Mouse (Mus musculus): ENCODE results near the gene Hipk3. TPM values are rescaled to one million over a fixed set of nuclear protein-coding genes. Genes with fewer than 3 reads are reported as not detected.

The Hipk3 gene
- polyA plus RNA-seq, 1 experiment from 2014 or later, result 45.5 TPM

DNA sequence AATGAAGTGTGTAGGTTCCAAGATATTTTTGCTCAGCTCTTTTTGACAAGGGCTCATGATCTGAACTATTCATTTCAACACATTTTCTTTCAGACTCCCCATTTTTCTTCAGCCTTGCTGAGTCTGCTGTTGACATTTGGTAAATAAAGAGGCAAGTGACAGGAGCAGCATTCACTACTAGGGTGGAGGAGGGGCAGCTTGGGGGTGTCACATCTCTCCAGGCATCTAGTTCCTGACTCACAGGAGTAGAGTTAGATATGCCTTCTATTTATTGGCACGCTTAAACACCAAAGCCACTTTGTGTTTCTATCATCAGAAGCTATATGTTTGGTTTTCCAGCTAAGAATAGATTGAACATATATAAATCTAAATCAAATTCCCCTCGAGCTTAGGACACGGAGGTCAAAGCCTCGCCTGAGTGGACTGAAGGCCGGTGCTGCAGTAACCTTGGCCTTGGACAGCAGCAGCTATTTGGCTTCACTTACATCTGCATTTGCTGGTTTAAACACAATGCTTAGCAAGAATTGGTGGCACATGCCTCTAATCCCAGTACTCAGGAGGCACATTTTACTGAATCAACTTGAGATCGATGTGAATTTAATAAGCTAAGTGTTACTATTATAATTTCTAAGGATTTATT, 95.5 kb downstream of the Hipk3 start:
- DNase-seq (ENCODE audit: low read depth, low spot score), result no peak

DNA sequence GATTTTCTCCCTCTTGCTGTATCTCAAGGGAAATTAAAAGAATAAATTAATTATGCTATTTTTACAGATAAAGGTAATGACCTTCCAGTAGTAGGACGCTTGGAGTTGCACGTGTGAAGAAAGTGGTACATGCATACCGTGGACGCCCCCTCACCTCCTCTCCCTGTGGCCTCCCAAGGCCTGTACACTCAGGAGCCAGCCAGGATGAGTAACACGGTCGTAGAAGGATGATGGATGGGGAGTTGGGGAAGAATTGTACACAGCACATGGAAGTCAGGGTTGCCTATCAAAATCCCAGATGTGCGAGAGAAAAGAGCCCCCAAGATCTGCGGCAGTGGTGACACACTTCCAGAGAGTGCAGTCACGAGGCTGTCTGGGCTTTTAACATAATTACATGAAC, 98.3 kb downstream of the Hipk3 start:
- in situ Hi-C loops (cut with MboI; ENCODE audit: low pct_unique_long_range_greater_than_20kb), result no loop called here
- no peak for ATAC-seq
- no peak for DNase-seq (ENCODE audit: low read depth, low spot score)
- ChIA-PET POLR2A (no interaction called here), CTCF (no interaction called here)
- no peak for TF ChIP-seq CTCF (IDR thresholded peaks at IDR 0.05)
- peaks cover 6% of the 10 kb centered on the region for H3K27me3 ChIP-seq

More for the DNA sequence above, 95.5 kb downstream of the Hipk3 start:
- TF ChIP-seq CTCF (IDR thresholded peaks at IDR 0.05), result no peak
- in situ Hi-C loops (cut with MboI; ENCODE audit: low pct_unique_long_range_greater_than_20kb), result no loop called here
- POLR2A ChIA-PET, result no interaction called here
- no peaks in the 10 kb centered on the region for H3K27me3 ChIP-seq
- CTCF ChIA-PET, result interaction anchor here (0.9 kb wide), 1 partner anchor 9 kb away, joined by 3 read pairs; no protein-coding TSS in a partner anchor
- ATAC-seq, result no peak

GRCm38 (mm10) chr2:104394769-104395168, 99.5 kb downstream of the Hipk3 start:
- POLR2A ChIA-PET, result no interaction called here
- CTCF ChIA-PET, result no interaction called here
- H3K27me3 ChIP-seq, result peaks cover 12% of the 10 kb centered on the region
- TF ChIP-seq CTCF (IDR thresholded peaks at IDR 0.05), result no peak
- DNase-seq (ENCODE audit: low read depth, low spot score), result no peak
- in situ Hi-C loops (cut with MboI; ENCODE audit: low pct_unique_long_range_greater_than_20kb), result no loop called here
- no peak for ATAC-seq

- ChIA-PET POLR2A (no interaction called here), CTCF (no interaction called here)
- in situ Hi-C loops (cut with MboI; ENCODE audit: low pct_unique_long_range_greater_than_20kb), result no loop called here
- no peak for ATAC-seq
- no peak for DNase-seq (ENCODE audit: low read depth, low spot score)
- TF ChIP-seq CTCF (IDR thresholded peaks at IDR 0.05), result no peak
- peaks cover 16% of the 10 kb centered on the region for H3K27me3 ChIP-seq
Observed at GRCm38 (mm10) chr2:104392700-104393312, 101.4 kb downstream of the Hipk3 start.

GRCm38 (mm10) chr2:104389231-104389630, 105.0 kb downstream of the Hipk3 start:
- TF ChIP-seq CTCF (IDR thresholded peaks at IDR 0.05), result no peak
- ATAC-seq (no peak), DNase-seq (ENCODE audit: low read depth, low spot score) (no peak)
- ChIA-PET CTCF (no interaction called here), POLR2A (no interaction called here)
- in situ Hi-C loops (cut with MboI; ENCODE audit: low pct_unique_long_range_greater_than_20kb), result no loop called here
- peaks cover 20% of the 10 kb centered on the region for H3K27me3 ChIP-seq

DNA sequence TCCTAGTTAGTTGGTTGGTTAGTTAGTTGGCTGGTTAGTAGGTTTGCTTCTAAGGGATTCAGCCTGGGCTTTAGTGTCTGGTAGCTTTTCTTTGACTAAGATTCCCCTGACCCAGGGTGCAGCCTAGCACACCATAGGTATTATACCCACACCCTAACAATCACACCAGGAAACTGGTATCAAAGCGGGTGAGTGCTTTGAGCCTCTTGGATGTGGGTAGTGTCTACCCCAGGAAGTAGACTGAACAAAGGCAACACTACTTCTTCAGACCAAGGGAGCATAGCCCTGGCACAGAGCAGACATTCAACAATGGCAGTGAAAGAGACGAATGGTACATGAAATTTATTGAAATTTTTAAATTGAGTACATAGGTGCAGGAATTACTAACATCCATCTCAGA, 108.3 kb downstream of the Hipk3 start:
- ATAC-seq (no peak), DNase-seq (ENCODE audit: low read depth, low spot score) (no peak)
- TF ChIP-seq CTCF (IDR thresholded peaks at IDR 0.05), result no peak
- peaks cover 19% of the 10 kb centered on the region for H3K27me3 ChIP-seq
- in situ Hi-C loops (cut with MboI; ENCODE audit: low pct_unique_long_range_greater_than_20kb), result no loop called here
- POLR2A ChIA-PET, result no interaction called here
- CTCF ChIA-PET, result no interaction called here

GRCm38 (mm10) chr2:104383589-104383988, 110.7 kb downstream of the Hipk3 start:
- in situ Hi-C loops (cut with MboI; ENCODE audit: low pct_unique_long_range_greater_than_20kb), result no loop called here
- ATAC-seq, result no peak
- DNase-seq (ENCODE audit: low read depth, low spot score), result no peak
- H3K27me3 ChIP-seq, result peaks cover 12% of the 10 kb centered on the region
- ChIA-PET POLR2A (no interaction called here), CTCF (interaction anchor here (1.3 kb wide), 1 partner anchor 51 kb away, joined by 3 read pairs; no protein-coding TSS in a partner anchor)
- TF ChIP-seq CTCF (IDR thresholded peaks at IDR 0.05), result no peak

DNA sequence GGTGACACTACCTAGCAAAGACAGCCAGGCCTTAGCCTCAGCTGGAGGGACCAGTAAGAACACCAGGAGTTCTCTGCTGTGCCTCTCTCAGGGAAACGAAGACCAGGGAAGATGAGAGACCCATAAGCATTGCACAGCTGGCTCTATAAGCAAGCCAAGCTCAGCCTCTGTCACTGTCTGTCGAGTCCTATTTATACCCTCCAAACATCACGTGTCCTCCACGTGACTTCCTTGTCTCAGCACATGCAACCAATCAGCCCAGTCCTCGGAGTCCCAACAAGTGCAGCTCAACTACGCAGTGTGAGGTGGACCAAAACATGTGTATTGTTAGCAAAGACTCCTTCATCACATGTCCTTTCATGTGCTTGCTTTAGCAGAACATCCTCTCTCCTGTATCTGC, 111.4 kb downstream of the Hipk3 start:
- in situ Hi-C loops (cut with MboI; ENCODE audit: low pct_unique_long_range_greater_than_20kb), result no loop called here
- TF ChIP-seq CTCF (IDR thresholded peaks at IDR 0.05), result no peak
- DNase-seq (ENCODE audit: low read depth, low spot score) (no peak), ATAC-seq (no peak)
- ChIA-PET CTCF (no interaction called here), POLR2A (no interaction called here)
- peaks cover 12% of the 10 kb centered on the region for H3K27me3 ChIP-seq

- TF ChIP-seq CTCF (IDR thresholded peaks at IDR 0.05), result no peak
- H3K27me3 ChIP-seq, result peaks cover 11% of the 10 kb centered on the region
- DNase-seq (ENCODE audit: low read depth, low spot score) (no peak), ATAC-seq (no peak)
- in situ Hi-C loops (cut with MboI; ENCODE audit: low pct_unique_long_range_greater_than_20kb), result no loop called here
- CTCF ChIA-PET, result no interaction called here
- POLR2A ChIA-PET, result no interaction called here
Observed at GRCm38 (mm10) chr2:104379304-104379703, 114.9 kb downstream of the Hipk3 start.

- POLR2A ChIA-PET, result no interaction called here
- TF ChIP-seq CTCF (IDR thresholded peaks at IDR 0.05), result no peak
- no peak for DNase-seq (ENCODE audit: low read depth, low spot score)
- in situ Hi-C loops (cut with MboI; ENCODE audit: low pct_unique_long_range_greater_than_20kb), result no loop called here
- ATAC-seq, result no peak
- CTCF ChIA-PET, result no interaction called here
- peaks cover 16% of the 10 kb centered on the region for H3K27me3 ChIP-seq
Observed at GRCm38 (mm10) chr2:104378791-104379190, 115.5 kb downstream of the Hipk3 start.

- H3K27me3 ChIP-seq, result peaks cover 17% of the 10 kb centered on the region
- no peak for DNase-seq (ENCODE audit: low read depth, low spot score)
- ATAC-seq, result no peak
- in situ Hi-C loops (cut with MboI; ENCODE audit: low pct_unique_long_range_greater_than_20kb), result no loop called here
- ChIA-PET CTCF (interaction anchor here (1.1 kb wide), 1 partner anchor 148 kb away, joined by 3 read pairs; no protein-coding TSS in a partner anchor), POLR2A (no interaction called here)
- TF ChIP-seq CTCF (IDR thresholded peaks at IDR 0.05), result no peak
Observed at GRCm38 (mm10) chr2:104377990-104378389, 116.3 kb downstream of the Hipk3 start.

Other genes with a start within 250 kb of the Hipk3 start
- not detected for gene D430041D05Rik, start 83.4 kb downstream of the Hipk3 start, polyA plus RNA-seq (2021)
- gene Cstf3, start 96.1 kb upstream of the Hipk3 start, polyA plus RNA-seq (2021), result 30.9 TPM
- gene Tcp11l1, start 217.7 kb upstream of the Hipk3 start, polyA plus RNA-seq (2021), result 26.0 TPM
- 0.06 TPM for gene Pin1rt1, start 221.9 kb upstream of the Hipk3 start, polyA plus RNA-seq (2021)
- 19.8 TPM for gene Depdc7, start 248.4 kb upstream of the Hipk3 start, polyA plus RNA-seq (2021)

All from Patski (cell line).